Mouse (Mus musculus): ENCODE data around the gene Cgrrf1. TPM values are rescaled to one million over a fixed set of nuclear protein-coding genes. Genes with fewer than 3 reads are reported as not detected.

Gene Cgrrf1
- polyA plus RNA-seq, 1 experiment = not detected

DNA sequence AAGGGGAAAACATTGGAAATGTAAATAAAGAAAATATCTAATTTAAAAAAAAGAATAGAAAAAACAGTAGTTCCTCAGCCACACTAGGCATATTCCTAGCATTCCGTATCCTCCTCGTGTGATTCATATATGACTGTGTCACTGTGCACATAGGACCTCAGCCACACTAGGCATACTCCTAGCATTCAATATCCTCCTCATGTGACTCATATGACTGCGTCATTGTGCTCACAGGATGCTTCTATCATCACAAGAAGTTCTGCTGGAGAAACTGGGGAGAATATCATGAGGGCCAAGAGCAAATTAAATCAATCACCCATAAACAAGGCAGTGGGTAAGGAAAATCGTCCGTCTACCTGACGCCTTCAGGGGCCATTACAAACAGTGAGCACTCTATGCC is 41.2 kb upstream of the Cgrrf1 start:
- no peak for TF ChIP-seq POLR2A (IDR thresholded peaks at IDR 0.05; ENCODE audit: insufficient read depth, low read depth, low read length)
- TF ChIP-seq CTCF (IDR thresholded peaks at IDR 0.05; ENCODE audit: insufficient read depth, low read depth, low read length) = no peak
- WGBS = 94% methylated on average over 6 of the region's 6 CpGs

GRCm38 (mm10) chr14:46794157-46794556 is 37.8 kb upstream of the Cgrrf1 start:
- Histone ChIP-seq H3K4me1 (ENCODE audit: control insufficient read depth, insufficient read depth, low read length) (no peaks in the 10 kb centered on the region), H3K4me3 (ENCODE audit: insufficient read depth, low read depth, low read length) (no peak overlapping the region), H3K27ac (ENCODE audit: insufficient read depth, low read depth, low read length) (no peak overlapping the region)
- 66% methylated on average over 5 of the region's 5 CpGs for WGBS
- TF ChIP-seq CTCF (IDR thresholded peaks at IDR 0.05; ENCODE audit: insufficient read depth, low read depth, low read length) = no peak
- TF ChIP-seq POLR2A (IDR thresholded peaks at IDR 0.05; ENCODE audit: insufficient read depth, low read depth, low read length) = no peak

More for the DNA sequence above, 41.2 kb upstream of the Cgrrf1 start:
- no peak overlapping the region for H3K27ac ChIP-seq (ENCODE audit: insufficient read depth, low read depth, low read length)
- peaks cover 2% of the 10 kb centered on the region; the same call in 1 of the 2 replicates for H3K4me1 ChIP-seq (ENCODE audit: control insufficient read depth, insufficient read depth, low read length)
- no peak overlapping the region for H3K4me3 ChIP-seq (ENCODE audit: insufficient read depth, low read depth, low read length)

- Histone ChIP-seq H3K27ac (ENCODE audit: insufficient read depth, low read depth, low read length) (no peak overlapping the region), H3K4me3 (ENCODE audit: insufficient read depth, low read depth, low read length) (no peak overlapping the region), H3K4me1 (ENCODE audit: control insufficient read depth, insufficient read depth, low read length) (no peaks in the 10 kb centered on the region)
- WGBS = 92% methylated on average over 3 of the region's 3 CpGs
- TF ChIP-seq CTCF (IDR thresholded peaks at IDR 0.05; ENCODE audit: insufficient read depth, low read depth, low read length) = no peak
- TF ChIP-seq POLR2A (IDR thresholded peaks at IDR 0.05; ENCODE audit: insufficient read depth, low read depth, low read length) = no peak
Measured at GRCm38 (mm10) chr14:46800684-46801345, 31.1 kb upstream of the Cgrrf1 start.

DNA sequence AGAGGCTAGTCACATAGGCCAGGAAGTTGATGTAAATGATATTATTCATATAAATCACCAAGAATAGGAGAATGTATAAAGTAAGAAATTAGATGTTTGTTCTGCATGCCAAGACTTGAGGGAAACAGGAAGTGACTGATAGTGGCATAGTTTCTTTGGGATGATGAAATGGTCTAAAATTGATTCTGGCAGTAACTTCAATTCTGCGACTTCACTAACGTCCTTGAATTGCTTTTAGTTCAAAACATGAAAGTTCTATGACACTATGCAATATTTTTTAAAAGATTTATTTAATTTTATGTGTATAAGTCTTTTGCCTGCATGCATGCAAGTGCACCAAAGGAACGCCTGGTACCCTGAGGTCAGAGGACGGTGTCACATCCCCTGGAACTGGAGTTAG is 28.7 kb upstream of the Cgrrf1 start:
- 94% methylated on average over 4 of the region's 4 CpGs for WGBS
- TF ChIP-seq CTCF (IDR thresholded peaks at IDR 0.05; ENCODE audit: insufficient read depth, low read depth, low read length) (no peak), POLR2A (IDR thresholded peaks at IDR 0.05; ENCODE audit: insufficient read depth, low read depth, low read length) (no peak)
- H3K4me1 ChIP-seq (ENCODE audit: control insufficient read depth, insufficient read depth, low read length) = no peaks in the 10 kb centered on the region
- H3K4me3 ChIP-seq (ENCODE audit: insufficient read depth, low read depth, low read length) = no peak overlapping the region
- no peak overlapping the region for H3K27ac ChIP-seq (ENCODE audit: insufficient read depth, low read depth, low read length)

- Histone ChIP-seq H3K4me1 (ENCODE audit: control insufficient read depth, insufficient read depth, low read length) (no peaks in the 10 kb centered on the region), H3K4me3 (ENCODE audit: insufficient read depth, low read depth, low read length) (no peak overlapping the region), H3K27ac (ENCODE audit: insufficient read depth, low read depth, low read length) (no peak overlapping the region)
- TF ChIP-seq POLR2A (IDR thresholded peaks at IDR 0.05; ENCODE audit: insufficient read depth, low read depth, low read length) (no peak), CTCF (IDR thresholded peaks at IDR 0.05; ENCODE audit: insufficient read depth, low read depth, low read length) (no peak)
- WGBS = 84% methylated on average over 1 of the region's 1 CpGs
Measured at GRCm38 (mm10) chr14:46803791-46804190, 28.1 kb upstream of the Cgrrf1 start.

- TF ChIP-seq CTCF (IDR thresholded peaks at IDR 0.05; ENCODE audit: insufficient read depth, low read depth, low read length) (no peak), POLR2A (IDR thresholded peaks at IDR 0.05; ENCODE audit: insufficient read depth, low read depth, low read length) (no peak)
- H3K4me1 ChIP-seq (ENCODE audit: control insufficient read depth, insufficient read depth, low read length) = no peaks in the 10 kb centered on the region
- no peak overlapping the region for H3K27ac ChIP-seq (ENCODE audit: insufficient read depth, low read depth, low read length)
- no peak overlapping the region for H3K4me3 ChIP-seq (ENCODE audit: insufficient read depth, low read depth, low read length)
- WGBS = 74% methylated on average over 5 of the region's 5 CpGs
Measured at GRCm38 (mm10) chr14:46806186-46806585, 25.7 kb upstream of the Cgrrf1 start.

GRCm38 (mm10) chr14:46807927-46808326 is 24.0 kb upstream of the Cgrrf1 start:
- WGBS = 32% methylated on average over 3 of the region's 3 CpGs
- TF ChIP-seq CTCF (IDR thresholded peaks at IDR 0.05; ENCODE audit: insufficient read depth, low read depth, low read length) (no peak), POLR2A (IDR thresholded peaks at IDR 0.05; ENCODE audit: insufficient read depth, low read depth, low read length) (no peak)
- H3K27ac ChIP-seq (ENCODE audit: insufficient read depth, low read depth, low read length) = no peak overlapping the region
- H3K4me3 ChIP-seq (ENCODE audit: insufficient read depth, low read depth, low read length) = no peak overlapping the region
- H3K4me1 ChIP-seq (ENCODE audit: control insufficient read depth, insufficient read depth, low read length) = no peaks in the 10 kb centered on the region

DNA sequence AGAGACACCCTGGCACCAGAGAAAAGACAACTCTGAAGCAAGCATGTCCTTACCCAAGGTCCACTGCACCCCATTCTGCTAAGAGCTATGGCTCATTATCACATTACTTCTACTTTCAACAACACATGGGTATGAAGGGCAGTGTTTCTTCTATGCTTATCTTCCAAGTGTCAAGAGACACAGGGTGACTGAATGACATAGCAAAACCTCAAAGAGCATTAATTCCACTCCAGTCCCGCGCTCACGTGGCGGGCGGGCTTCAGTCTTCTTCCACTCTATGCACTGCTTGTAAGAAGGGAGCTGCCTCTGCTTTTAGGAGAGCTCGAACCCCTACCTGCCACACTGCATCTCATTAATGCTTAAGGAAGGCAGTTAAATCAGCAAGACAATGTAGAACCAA is 16.3 kb upstream of the Cgrrf1 start:
- Histone ChIP-seq H3K4me3 (ENCODE audit: insufficient read depth, low read depth, low read length) (no peak overlapping the region), H3K27ac (ENCODE audit: insufficient read depth, low read depth, low read length) (no peak overlapping the region), H3K4me1 (ENCODE audit: control insufficient read depth, insufficient read depth, low read length) (peaks cover 1% of the 10 kb centered on the region; the same call in 1 of the 2 replicates)
- 51% methylated on average over 6 of the region's 6 CpGs for WGBS
- TF ChIP-seq CTCF (IDR thresholded peaks at IDR 0.05; ENCODE audit: insufficient read depth, low read depth, low read length) (no peak), POLR2A (IDR thresholded peaks at IDR 0.05; ENCODE audit: insufficient read depth, low read depth, low read length) (no peak)

DNA sequence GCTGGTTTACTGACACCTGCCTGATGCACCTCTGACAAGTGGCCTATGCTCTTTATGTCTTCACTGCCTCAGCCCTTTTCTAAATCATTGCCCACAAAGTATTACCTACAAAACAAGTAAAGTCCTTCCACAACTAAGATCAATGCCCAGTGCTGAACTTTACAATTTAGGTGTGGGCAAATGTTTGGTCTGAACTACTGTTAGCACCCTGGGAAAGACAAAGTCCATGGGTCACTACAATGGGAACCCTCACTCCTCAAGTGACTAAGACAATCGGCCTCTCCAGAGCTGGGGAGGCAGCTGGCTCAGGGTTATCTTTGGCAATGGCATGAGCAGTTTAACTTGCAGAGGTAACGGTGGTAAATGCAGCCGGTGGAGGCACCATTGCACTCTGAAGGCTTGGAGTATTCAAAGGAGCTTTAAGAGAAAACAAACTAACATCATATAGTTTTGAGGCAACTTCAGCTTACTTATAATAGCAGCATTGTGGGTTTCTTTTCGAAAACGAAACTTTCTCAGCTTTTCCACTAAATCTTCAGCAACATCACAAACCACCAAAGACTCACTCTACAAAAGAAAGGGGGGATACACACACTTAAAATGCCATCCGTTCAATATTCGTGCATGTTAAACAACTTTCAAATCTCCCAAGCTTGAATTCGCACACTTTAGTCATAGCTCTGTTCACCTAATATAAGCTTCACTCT is 14.9 kb upstream of the Cgrrf1 start:
- no peak overlapping the region for H3K27ac ChIP-seq (ENCODE audit: insufficient read depth, low read depth, low read length)
- TF ChIP-seq CTCF (IDR thresholded peaks at IDR 0.05; ENCODE audit: insufficient read depth, low read depth, low read length) (no peak), POLR2A (IDR thresholded peaks at IDR 0.05; ENCODE audit: insufficient read depth, low read depth, low read length) (no peak)
- H3K4me1 ChIP-seq (ENCODE audit: control insufficient read depth, insufficient read depth, low read length) = peaks cover 3% of the 10 kb centered on the region; the same call in 1 of the 2 replicates
- WGBS = 90% methylated on average over 8 of the region's 8 CpGs
- H3K4me3 ChIP-seq (ENCODE audit: insufficient read depth, low read depth, low read length) = no peak overlapping the region

Data from olfactory bulb, adult 2 months (tissue).